Mouse (Mus musculus): ENCODE measurements around the gene Bean1. TPM values are rescaled to one million over a fixed set of nuclear protein-coding genes. Genes with fewer than 3 reads are reported as not detected.

Bean1 gene
- total and polyA plus RNA-seq, 2 experiments from 2014 or later, result 0.57 to 3.9 TPM

GRCm38 (mm10) chr8:104268368-104268767, 98.1 kb downstream of the Bean1 start:
- DNase-seq (ENCODE audit: low spot score) (no peak), ATAC-seq (ENCODE audit: insufficient read depth, low read depth) (no peak)
- Histone ChIP-seq H3K36me3 (replicated peaks; ENCODE audit: control insufficient read depth, insufficient read depth, low read length) (peaks cover 8% of the 10 kb centered on the region; the same call in 1 of the 2 replicates), H3K9ac (replicated peaks; ENCODE audit: low read depth, low read length) (no peak overlapping the region), H3K27me3 (ENCODE audit: control insufficient read depth, insufficient read depth, low read length) (no peaks in the 10 kb centered on the region), H3K9me3 (replicated peaks; ENCODE audit: control insufficient read depth, low read length) (no peaks in the 10 kb centered on the region), H3K27ac (ENCODE audit: low read depth) (no peak overlapping the region), H3K4me1 (ENCODE audit: control insufficient read depth, insufficient read depth) (no peaks in the 10 kb centered on the region), H3K4me3 (ENCODE audit: low read depth, low read length) (no peak overlapping the region), H3K4me2 (ENCODE audit: low read depth, low read length) (no peak overlapping the region)
- no peak for TF ChIP-seq CTCF (IDR thresholded peaks at IDR 0.05; ENCODE audit: low read depth)

Other genes starting within 250 kb of the Bean1 start
- gene Cdh5, start 68.8 kb upstream of the Bean1 start, total RNA-seq (2014; rRNA removed; ENCODE audit: low replicate concordance), result 123 and 125 TPM in 2 replicates
- 39.5 and 42.6 TPM in 2 replicates for gene Cdh5, start 68.8 kb upstream of the Bean1 start, polyA plus RNA-seq (2015; fragmentation: Nextera tagmentation; extraction: Ambion mirVana)
- gene Tk2, start 78.1 kb downstream of the Bean1 start, total RNA-seq (2014; rRNA removed; ENCODE audit: low replicate concordance), result 6.3 and 10.7 TPM in 2 replicates
- gene Tk2, start 78.1 kb downstream of the Bean1 start, polyA plus RNA-seq (2015; fragmentation: Nextera tagmentation; extraction: Ambion mirVana), result 7.7 and 9.9 TPM in 2 replicates
- 1.7 and 11.5 TPM in 2 replicates for gene Cklf, start 80.4 kb downstream of the Bean1 start, total RNA-seq (2014; rRNA removed; ENCODE audit: low replicate concordance)
- 13.3 and 15.0 TPM in 2 replicates for gene Cklf, start 80.4 kb downstream of the Bean1 start, polyA plus RNA-seq (2015; fragmentation: Nextera tagmentation; extraction: Ambion mirVana)
- not detected in 2 replicates for gene Cmtm2a, start 122.7 kb downstream of the Bean1 start, total RNA-seq (2014; rRNA removed; ENCODE audit: low replicate concordance)
- not detected in 2 replicates for gene Cmtm2a, start 122.7 kb downstream of the Bean1 start, polyA plus RNA-seq (2015; fragmentation: Nextera tagmentation; extraction: Ambion mirVana)
- gene Gm45711, start 139.6 kb downstream of the Bean1 start, total RNA-seq (2014; rRNA removed; ENCODE audit: low replicate concordance), result not detected in 2 replicates
- gene Gm45711, start 139.6 kb downstream of the Bean1 start, polyA plus RNA-seq (2015; fragmentation: Nextera tagmentation; extraction: Ambion mirVana), result not detected in 2 replicates
- gene Cmtm1, start 139.7 kb downstream of the Bean1 start, total RNA-seq (2014; rRNA removed; ENCODE audit: low replicate concordance), result not detected in 2 replicates
- gene Cmtm1, start 139.7 kb downstream of the Bean1 start, polyA plus RNA-seq (2015; fragmentation: Nextera tagmentation; extraction: Ambion mirVana), result not detected in 2 replicates
- not detected in 2 replicates for gene Gm11020, start 151.1 kb downstream of the Bean1 start, total RNA-seq (2014; rRNA removed; ENCODE audit: low replicate concordance)
- gene Gm11020, start 151.1 kb downstream of the Bean1 start, polyA plus RNA-seq (2015; fragmentation: Nextera tagmentation; extraction: Ambion mirVana), result not detected in 2 replicates
- gene Cmtm2b, start 151.8 kb downstream of the Bean1 start, total RNA-seq (2014; rRNA removed; ENCODE audit: low replicate concordance), result not detected in 2 replicates
- not detected in 2 replicates for gene Cmtm2b, start 151.8 kb downstream of the Bean1 start, polyA plus RNA-seq (2015; fragmentation: Nextera tagmentation; extraction: Ambion mirVana)
- 22.3 and 29.0 TPM in 2 replicates for gene Cmtm3, start 169.0 kb downstream of the Bean1 start, total RNA-seq (2014; rRNA removed; ENCODE audit: low replicate concordance)
- 64.6 and 65.2 TPM in 2 replicates for gene Cmtm3, start 169.0 kb downstream of the Bean1 start, polyA plus RNA-seq (2015; fragmentation: Nextera tagmentation; extraction: Ambion mirVana)
- gene Cmtm4, start 225.4 kb downstream of the Bean1 start, total RNA-seq (2014; rRNA removed; ENCODE audit: low replicate concordance), result 10.2 and 13.4 TPM in 2 replicates
- 1.2 TPM in 2 replicates for gene Cmtm4, start 225.4 kb downstream of the Bean1 start, polyA plus RNA-seq (2015; fragmentation: Nextera tagmentation; extraction: Ambion mirVana)